Mouse (Mus musculus): ENCODE measurements at regions not wholly inside any gene's neighbourhood (a gene's known extent, or its start where the extent isn't known, plus 50 kb on each side); places are given as distances from the start of the nearest gene placed in this dataset.

DNA sequence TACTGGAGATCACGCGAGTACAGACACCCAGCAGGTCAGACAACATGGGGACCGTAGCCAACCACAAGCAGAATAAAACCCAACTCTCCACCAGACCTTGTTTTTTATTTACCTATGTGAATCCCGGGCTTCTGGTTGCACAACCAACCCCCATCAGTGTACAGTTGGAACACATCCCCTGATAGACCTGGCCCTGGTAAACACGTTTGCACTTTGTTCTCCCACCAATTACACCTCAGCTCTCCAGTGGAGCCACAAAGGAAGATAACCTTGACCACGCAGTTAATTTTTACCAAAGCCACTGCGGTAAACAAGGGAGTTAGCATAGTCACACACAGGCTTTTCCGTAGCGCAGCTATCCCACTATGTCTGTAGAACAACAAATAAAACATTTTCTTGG is 254.6 kb upstream of the Dio3 start:
- Histone ChIP-seq H3K4me3 (replicated peaks; ENCODE audit: control insufficient read depth, low read depth, low read length) (no peak overlapping the region), H3K27ac (ENCODE audit: control insufficient read depth, insufficient read depth, low read depth, low read length, poor library complexity) (no peak overlapping the region), H3K4me1 (ENCODE audit: control insufficient read depth, insufficient read depth, low read length) (no peaks in the 10 kb centered on the region)
- no peak for TF ChIP-seq POLR2A (IDR thresholded peaks at IDR 0.05; ENCODE audit: borderline replicate concordance, control insufficient read depth, low read depth, low read length)
- TF ChIP-seq CTCF (IDR thresholded peaks at IDR 0.05; ENCODE audit: control insufficient read depth, insufficient read depth, low read length) = no peak
- 73% methylated on average over 9 of the region's 9 CpGs for WGBS

DNA sequence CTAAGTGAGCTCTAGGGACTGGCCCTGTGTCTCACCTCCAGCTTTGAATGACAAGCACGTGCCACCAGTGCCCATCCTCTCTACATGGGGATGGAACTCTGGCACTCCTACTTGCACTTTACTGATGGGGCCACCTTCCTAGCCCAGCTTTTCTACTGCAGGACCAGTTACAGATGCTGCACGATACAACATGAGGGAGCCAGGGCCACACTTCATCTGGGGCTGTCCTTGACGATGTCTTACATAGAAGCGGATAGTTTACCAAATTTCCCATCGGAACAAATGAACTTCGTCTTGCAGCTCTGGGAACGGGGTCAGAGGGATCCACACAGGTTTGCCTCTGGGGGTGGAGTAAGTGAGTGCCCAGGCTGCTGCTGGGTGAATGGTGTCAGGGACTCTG is 253.7 kb upstream of the Dio3 start:
- 78% methylated on average over 7 of the region's 7 CpGs for WGBS
- TF ChIP-seq POLR2A (IDR thresholded peaks at IDR 0.05; ENCODE audit: borderline replicate concordance, control insufficient read depth, low read depth, low read length) (no peak), CTCF (IDR thresholded peaks at IDR 0.05; ENCODE audit: control insufficient read depth, insufficient read depth, low read length) (no peak)
- Histone ChIP-seq H3K4me3 (replicated peaks; ENCODE audit: control insufficient read depth, low read depth, low read length) (no peak overlapping the region), H3K27ac (ENCODE audit: control insufficient read depth, insufficient read depth, low read depth, low read length, poor library complexity) (no peak overlapping the region), H3K4me1 (ENCODE audit: control insufficient read depth, insufficient read depth, low read length) (no peaks in the 10 kb centered on the region)

DNA sequence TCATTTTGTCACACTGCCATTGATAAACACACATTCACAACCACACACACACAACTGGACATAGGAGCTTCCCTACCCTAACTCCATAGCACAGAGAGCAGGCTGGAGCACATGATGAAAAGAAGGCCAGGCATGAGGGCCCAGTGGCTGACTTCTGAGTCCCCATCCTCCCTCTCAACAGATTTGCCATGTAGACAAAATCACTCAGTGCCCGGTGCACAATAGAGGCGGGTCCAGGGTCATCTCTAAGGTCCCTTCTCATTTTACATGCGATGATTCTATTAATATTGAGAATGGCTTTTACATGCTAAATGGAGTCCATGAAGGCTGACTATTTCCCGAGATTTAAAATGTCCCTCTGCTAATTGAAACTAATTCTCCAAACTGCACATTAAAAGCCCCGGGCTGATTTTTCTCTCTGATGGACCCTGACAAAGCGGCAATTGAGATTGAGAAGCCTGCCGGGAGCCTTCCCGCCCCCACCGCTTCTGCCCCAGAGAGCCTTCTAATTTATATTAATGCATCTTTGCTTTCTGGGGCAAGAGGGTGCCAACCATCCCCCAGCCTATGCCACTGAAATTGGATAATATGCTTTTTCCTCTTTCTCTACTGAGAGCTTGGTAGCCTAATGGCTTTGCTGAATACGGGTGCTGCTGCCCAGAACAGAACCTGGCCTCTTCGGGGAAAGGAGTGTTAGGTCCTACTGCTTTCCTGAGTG is 252.7 kb upstream of the Dio3 start:
- no peak for TF ChIP-seq CTCF (IDR thresholded peaks at IDR 0.05; ENCODE audit: control insufficient read depth, insufficient read depth, low read length)
- TF ChIP-seq POLR2A (IDR thresholded peaks at IDR 0.05; ENCODE audit: borderline replicate concordance, control insufficient read depth, low read depth, low read length) = no peak
- no peak overlapping the region for H3K4me3 ChIP-seq (replicated peaks; ENCODE audit: control insufficient read depth, low read depth, low read length)
- WGBS = 78% methylated on average over 11 of the region's 11 CpGs
- H3K27ac ChIP-seq (ENCODE audit: control insufficient read depth, insufficient read depth, low read depth, low read length, poor library complexity) = no peak overlapping the region
- H3K4me1 ChIP-seq (ENCODE audit: control insufficient read depth, insufficient read depth, low read length) = no peaks in the 10 kb centered on the region

- H3K4me3 ChIP-seq (replicated peaks; ENCODE audit: control insufficient read depth, low read depth, low read length) = no peak overlapping the region
- TF ChIP-seq CTCF (IDR thresholded peaks at IDR 0.05; ENCODE audit: control insufficient read depth, insufficient read depth, low read length) = no peak
- TF ChIP-seq POLR2A (IDR thresholded peaks at IDR 0.05; ENCODE audit: borderline replicate concordance, control insufficient read depth, low read depth, low read length) = no peak
- WGBS = 77% methylated on average over 6 of the region's 6 CpGs
- H3K27ac ChIP-seq (ENCODE audit: control insufficient read depth, insufficient read depth, low read depth, low read length, poor library complexity) = no peak overlapping the region
- H3K4me1 ChIP-seq (ENCODE audit: control insufficient read depth, insufficient read depth, low read length) = no peaks in the 10 kb centered on the region
Observed at GRCm38 (mm10) chr12:110027345-110027744, 251.5 kb upstream of the Dio3 start.

DNA sequence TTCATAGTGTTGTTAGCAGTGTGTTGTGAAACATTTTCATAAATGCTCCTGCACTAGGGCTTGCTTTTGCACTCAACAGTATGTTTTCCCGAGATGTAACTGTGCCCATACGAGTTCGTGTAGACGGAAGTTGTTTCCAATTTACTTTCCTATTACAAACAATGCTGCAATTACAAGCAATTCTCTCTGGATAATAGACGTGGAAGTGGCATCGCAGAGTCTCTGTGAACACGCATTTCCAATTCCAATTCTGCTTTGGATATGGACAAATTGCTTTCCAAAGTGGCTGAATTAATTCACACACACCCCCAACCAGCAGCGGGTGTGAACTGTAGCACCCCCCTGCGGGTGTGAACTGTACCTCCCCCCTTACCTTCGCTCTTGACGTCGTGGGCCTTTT is 250.9 kb upstream of the Dio3 start:
- TF ChIP-seq POLR2A (IDR thresholded peaks at IDR 0.05; ENCODE audit: borderline replicate concordance, control insufficient read depth, low read depth, low read length) (no peak), CTCF (IDR thresholded peaks at IDR 0.05; ENCODE audit: control insufficient read depth, insufficient read depth, low read length) (no peak)
- Histone ChIP-seq H3K4me3 (replicated peaks; ENCODE audit: control insufficient read depth, low read depth, low read length) (no peak overlapping the region), H3K4me1 (ENCODE audit: control insufficient read depth, insufficient read depth, low read length) (no peaks in the 10 kb centered on the region), H3K27ac (ENCODE audit: control insufficient read depth, insufficient read depth, low read depth, low read length, poor library complexity) (no peak overlapping the region)
- WGBS = 81% methylated on average over 12 of the region's 12 CpGs

DNA sequence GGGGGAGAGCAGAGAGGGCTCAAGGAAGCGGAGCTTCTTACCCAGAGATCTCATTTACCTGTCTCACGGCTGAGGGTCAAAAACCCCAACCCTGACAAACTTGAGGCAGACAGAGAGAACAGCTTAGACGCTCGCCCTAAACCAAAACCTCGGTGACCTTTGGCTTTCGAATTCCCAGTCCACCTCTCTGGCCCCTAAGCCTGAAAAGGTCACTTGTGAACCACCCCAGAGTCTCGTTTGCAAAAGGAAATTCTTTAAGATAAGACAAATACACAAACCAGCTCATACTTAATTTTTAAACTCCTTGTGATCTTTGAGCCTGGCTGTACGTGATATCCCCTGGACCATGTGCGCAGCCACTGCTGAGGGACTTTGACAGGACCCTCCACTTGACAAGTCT is 250.2 kb upstream of the Dio3 start:
- no peaks in the 10 kb centered on the region for H3K4me1 ChIP-seq (ENCODE audit: control insufficient read depth, insufficient read depth, low read length)
- H3K27ac ChIP-seq (ENCODE audit: control insufficient read depth, insufficient read depth, low read depth, low read length, poor library complexity) = no peak overlapping the region
- no peak overlapping the region for H3K4me3 ChIP-seq (replicated peaks; ENCODE audit: control insufficient read depth, low read depth, low read length)
- 76% methylated on average over 9 of the region's 9 CpGs for WGBS
- no peak for TF ChIP-seq CTCF (IDR thresholded peaks at IDR 0.05; ENCODE audit: control insufficient read depth, insufficient read depth, low read length)
- no peak for TF ChIP-seq POLR2A (IDR thresholded peaks at IDR 0.05; ENCODE audit: borderline replicate concordance, control insufficient read depth, low read depth, low read length)

- Histone ChIP-seq H3K4me3 (replicated peaks; ENCODE audit: control insufficient read depth, low read depth, low read length) (no peak overlapping the region), H3K4me1 (ENCODE audit: control insufficient read depth, insufficient read depth, low read length) (no peaks in the 10 kb centered on the region), H3K27ac (ENCODE audit: control insufficient read depth, insufficient read depth, low read depth, low read length, poor library complexity) (no peak overlapping the region)
- WGBS = 63% methylated on average over 6 of the region's 6 CpGs
- TF ChIP-seq CTCF (IDR thresholded peaks at IDR 0.05; ENCODE audit: control insufficient read depth, insufficient read depth, low read length) (no peak), POLR2A (IDR thresholded peaks at IDR 0.05; ENCODE audit: borderline replicate concordance, control insufficient read depth, low read depth, low read length) (no peak)
Observed at GRCm38 (mm10) chr12:110031326-110031725, 247.5 kb upstream of the Dio3 start.

GRCm38 (mm10) chr12:110035171-110035570 is 243.7 kb upstream of the Dio3 start:
- no peak for TF ChIP-seq POLR2A (IDR thresholded peaks at IDR 0.05; ENCODE audit: borderline replicate concordance, control insufficient read depth, low read depth, low read length)
- Histone ChIP-seq H3K27ac (ENCODE audit: control insufficient read depth, insufficient read depth, low read depth, low read length, poor library complexity) (no peak overlapping the region), H3K4me3 (replicated peaks; ENCODE audit: control insufficient read depth, low read depth, low read length) (no peak overlapping the region), H3K4me1 (ENCODE audit: control insufficient read depth, insufficient read depth, low read length) (no peaks in the 10 kb centered on the region)
- 49% methylated on average over 8 of the region's 8 CpGs for WGBS

- no peaks in the 10 kb centered on the region for H3K4me1 ChIP-seq (ENCODE audit: control insufficient read depth, insufficient read depth, low read length)
- no peak for TF ChIP-seq CTCF (IDR thresholded peaks at IDR 0.05; ENCODE audit: control insufficient read depth, insufficient read depth, low read length)
- TF ChIP-seq POLR2A (IDR thresholded peaks at IDR 0.05; ENCODE audit: borderline replicate concordance, control insufficient read depth, low read depth, low read length) = no peak
- H3K27ac ChIP-seq (ENCODE audit: control insufficient read depth, insufficient read depth, low read depth, low read length, poor library complexity) = no peak overlapping the region
- no peak overlapping the region for H3K4me3 ChIP-seq (replicated peaks; ENCODE audit: control insufficient read depth, low read depth, low read length)
- 38% methylated on average over 15 of the region's 15 CpGs for WGBS
Observed at GRCm38 (mm10) chr12:110040682-110041081, 238.2 kb upstream of the Dio3 start.

All from bone marrow, adult 2 months (tissue).